Mouse (Mus musculus): ENCODE data around the gene Rbm42. TPM values are rescaled to one million over a fixed set of nuclear protein-coding genes. Genes with fewer than 3 reads are reported as not detected.
A peak's percentile ranks its signal among the peaks of the same experiment; 100 is the strongest.

Gene Rbm42
- polyA plus RNA-seq, 1 experiment from 2014 or later = 131 TPM

DNA sequence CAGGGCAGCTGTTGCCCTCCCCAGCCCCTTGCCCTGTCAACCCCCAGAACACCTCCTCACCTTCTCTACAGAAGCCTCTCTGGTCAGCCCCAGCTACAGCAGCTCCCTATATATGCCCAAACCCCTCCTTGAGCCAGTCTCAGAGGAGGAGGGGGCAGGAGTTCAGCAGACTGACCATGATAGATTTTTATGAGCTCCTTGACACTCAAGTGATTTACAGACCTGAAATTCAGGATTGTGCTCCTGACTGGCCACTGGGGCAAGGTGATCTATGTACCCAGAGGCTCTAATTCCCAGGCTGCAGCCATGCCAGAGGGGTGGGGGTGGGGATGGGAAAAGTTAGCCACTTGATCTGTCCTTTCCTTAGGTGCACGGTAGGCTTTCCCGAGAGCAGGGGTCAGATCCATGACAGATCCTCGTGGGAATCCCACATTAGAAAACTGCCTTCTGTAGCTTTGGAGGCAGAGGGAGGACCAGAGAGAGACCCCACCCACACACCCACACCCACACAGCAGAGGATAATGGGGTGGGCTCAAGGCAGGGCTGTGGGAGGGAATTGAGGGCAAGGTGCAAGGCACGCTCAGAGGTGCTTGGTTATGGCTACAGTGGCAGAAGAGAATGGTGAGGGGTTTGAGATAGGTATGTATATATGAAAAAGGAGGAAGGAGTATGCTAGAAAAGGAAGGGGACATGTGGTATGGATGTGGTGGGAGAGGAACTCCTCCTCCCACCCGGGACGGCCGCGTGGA is 37.3 kb downstream of the Rbm42 start, which contains the start of gene Upk1a:
Gene Upk1a (minus strand): TSS at position 194 of the 749 bp plus-strand sequence.
- ATAC-seq (replicated peaks; ENCODE audit: low FRiP score) (no peak), DNase-seq (ENCODE audit: low spot score) (no peak)
- Histone ChIP-seq H3K4me3 (ENCODE audit: low read depth, low read length) (no peak within 1 kb of the TSS), H3K4me1 (replicated peaks; ENCODE audit: control insufficient read depth, insufficient read depth, low read length) (no peaks in the 10 kb centered on the region), H3K27me3 (ENCODE audit: control insufficient read depth, insufficient read depth, low read length) (no peaks in the 10 kb centered on the region), H3K4me2 (ENCODE audit: low read depth, low read length, severe bottlenecking) (no peak within 1 kb of the TSS), H3K9me3 (ENCODE audit: control insufficient read depth, low read length) (no peaks in the 10 kb centered on the region), H3K27ac (ENCODE audit: low read depth, low read length) (no peak within 1 kb of the TSS), H3K36me3 (ENCODE audit: control insufficient read depth, insufficient read depth, low read length) (peaks cover 2% of the 10 kb centered on the region; the same call in 1 of the 2 replicates), H3K9ac (ENCODE audit: low read length) (no peak within 1 kb of the TSS)
- WGBS = 82% methylated on average over 8 of the region's 8 CpGs

DNA sequence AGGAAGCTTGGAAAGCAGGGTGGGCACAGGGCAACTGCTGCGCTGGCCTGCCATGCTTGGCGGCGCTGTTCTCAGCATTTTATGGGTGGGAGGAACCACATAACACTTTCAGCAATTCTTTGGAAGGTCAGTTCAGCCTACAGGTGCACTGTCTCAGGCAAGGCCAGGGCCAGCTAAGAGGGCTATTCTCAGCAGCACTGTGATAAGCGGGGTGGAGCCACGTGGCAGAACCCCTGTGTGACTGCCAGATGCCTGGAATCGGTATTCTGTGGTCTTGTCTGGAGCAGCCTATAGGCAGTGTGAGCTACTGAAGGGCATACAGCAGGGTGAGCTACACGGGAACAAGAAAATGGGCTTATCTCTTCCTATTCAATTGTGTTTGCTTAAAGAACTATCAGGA is 40.1 kb downstream of the Rbm42 start:
- Histone ChIP-seq H3K4me1 (replicated peaks; ENCODE audit: control insufficient read depth, insufficient read depth, low read length) (no peaks in the 10 kb centered on the region), H3K9me3 (ENCODE audit: control insufficient read depth, low read length) (no peaks in the 10 kb centered on the region), H3K36me3 (ENCODE audit: control insufficient read depth, insufficient read depth, low read length) (no peaks in the 10 kb centered on the region), H3K27ac (ENCODE audit: low read depth, low read length) (no peak overlapping the region), H3K4me2 (ENCODE audit: low read depth, low read length, severe bottlenecking) (no peak overlapping the region), H3K27me3 (ENCODE audit: control insufficient read depth, insufficient read depth, low read length) (no peaks in the 10 kb centered on the region), H3K4me3 (ENCODE audit: low read depth, low read length) (no peak overlapping the region), H3K9ac (ENCODE audit: low read length) (no peak overlapping the region)
- 67% methylated on average over 7 of the region's 7 CpGs for WGBS
- no peak for DNase-seq (ENCODE audit: low spot score)
- no peak for ATAC-seq (replicated peaks; ENCODE audit: low FRiP score)

DNA sequence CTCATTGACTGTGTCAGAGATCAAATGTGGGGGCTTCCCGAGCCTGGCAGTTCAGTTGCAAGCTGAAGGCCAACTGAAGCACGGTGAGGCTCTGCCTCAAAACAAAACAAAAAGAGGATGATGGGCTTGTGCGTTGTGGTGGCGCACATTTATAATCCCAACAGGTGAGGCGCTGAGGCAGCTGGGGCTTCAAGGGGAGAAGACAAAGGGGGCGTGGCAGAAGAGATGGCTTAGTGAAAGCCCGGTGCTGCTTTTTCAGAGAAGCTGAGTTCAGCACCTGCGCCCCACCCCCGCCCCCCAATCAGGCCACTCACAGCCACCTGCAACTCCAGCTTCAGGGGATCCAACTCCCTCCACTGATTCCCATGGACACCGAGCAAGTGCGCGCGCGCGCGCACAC is 41.6 kb downstream of the Rbm42 start:
- DNase-seq (ENCODE audit: low spot score) = no peak
- no peaks in the 10 kb centered on the region for H3K27me3 ChIP-seq (ENCODE audit: control insufficient read depth, insufficient read depth, low read length)
- no peak overlapping the region for H3K27ac ChIP-seq (ENCODE audit: low read depth, low read length)
- no peak for ATAC-seq (replicated peaks; ENCODE audit: low FRiP score)
- no peaks in the 10 kb centered on the region for H3K9me3 ChIP-seq (ENCODE audit: control insufficient read depth, low read length)
- no peaks in the 10 kb centered on the region for H3K4me1 ChIP-seq (replicated peaks; ENCODE audit: control insufficient read depth, insufficient read depth, low read length)
- H3K4me3 ChIP-seq (ENCODE audit: low read depth, low read length) = no peak overlapping the region
- 47% methylated on average over 16 of the region's 16 CpGs for WGBS
- no peak overlapping the region for H3K4me2 ChIP-seq (ENCODE audit: low read depth, low read length, severe bottlenecking)
- H3K9ac ChIP-seq (ENCODE audit: low read length) = no peak overlapping the region
- no peaks in the 10 kb centered on the region for H3K36me3 ChIP-seq (ENCODE audit: control insufficient read depth, insufficient read depth, low read length)

DNA sequence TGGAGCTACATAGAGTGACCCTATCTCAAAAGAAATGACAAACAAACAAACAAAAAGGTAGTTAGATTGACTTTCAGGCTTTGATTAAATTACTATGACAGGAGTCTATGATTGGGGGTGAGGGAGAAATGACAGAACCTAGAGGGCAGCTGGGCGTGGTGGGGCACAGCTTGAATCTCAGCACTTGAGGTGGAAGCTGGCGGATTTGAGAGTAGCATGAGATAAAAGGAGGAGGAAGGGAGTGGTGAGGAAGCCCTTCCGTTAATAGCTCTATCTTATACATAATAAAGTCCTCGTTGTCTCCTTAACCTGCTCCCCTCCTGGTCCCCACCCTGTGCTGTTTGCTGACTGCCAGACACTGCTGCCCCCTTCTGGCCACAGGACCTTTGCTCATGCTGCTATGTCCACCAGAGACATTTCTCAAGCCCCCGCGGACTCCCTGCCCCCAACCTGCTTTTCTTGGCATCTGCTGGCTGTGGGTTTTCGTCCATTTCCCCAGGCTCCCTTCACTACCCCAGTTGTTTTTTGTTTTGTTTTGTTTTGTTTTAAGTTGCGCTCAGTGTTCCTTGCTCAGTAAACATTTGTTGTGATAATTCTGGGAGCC is 42.3 kb downstream of the Rbm42 start:
- no peak overlapping the region for H3K27ac ChIP-seq (ENCODE audit: low read depth, low read length)
- no peaks in the 10 kb centered on the region for H3K36me3 ChIP-seq (ENCODE audit: control insufficient read depth, insufficient read depth, low read length)
- H3K9me3 ChIP-seq (ENCODE audit: control insufficient read depth, low read length) = no peaks in the 10 kb centered on the region
- no peak overlapping the region for H3K9ac ChIP-seq (ENCODE audit: low read length)
- no peaks in the 10 kb centered on the region for H3K27me3 ChIP-seq (ENCODE audit: control insufficient read depth, insufficient read depth, low read length)
- DNase-seq (ENCODE audit: low spot score) = peak; percentile 78
- WGBS = 32% methylated on average over 8 of the region's 8 CpGs
- peak; percentile 56 for ATAC-seq (replicated peaks; ENCODE audit: low FRiP score)
- no peak overlapping the region for H3K4me2 ChIP-seq (ENCODE audit: low read depth, low read length, severe bottlenecking)
- no peak overlapping the region for H3K4me3 ChIP-seq (ENCODE audit: low read depth, low read length)
- no peaks in the 10 kb centered on the region for H3K4me1 ChIP-seq (replicated peaks; ENCODE audit: control insufficient read depth, insufficient read depth, low read length)

DNA sequence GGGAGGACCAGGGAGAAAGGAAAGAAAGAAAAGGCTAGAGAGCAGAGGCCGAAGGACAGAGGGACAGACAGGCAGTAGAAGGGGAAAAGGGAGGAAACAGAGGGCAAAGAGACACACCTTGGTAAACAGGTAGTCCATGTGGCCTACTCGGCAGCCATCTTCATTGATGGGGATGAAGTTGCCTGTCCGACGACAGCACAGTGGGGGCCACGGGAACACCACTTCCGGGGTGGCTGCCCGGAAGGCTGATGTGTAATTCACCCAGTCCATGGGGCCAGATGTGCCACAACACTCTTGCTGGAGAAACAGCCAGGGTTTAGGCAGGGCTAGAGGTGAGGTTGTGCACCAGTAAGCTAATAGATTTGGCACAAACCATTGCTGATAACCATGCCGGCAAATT is 45.2 kb downstream of the Rbm42 start:
- no peaks in the 10 kb centered on the region for H3K27me3 ChIP-seq (ENCODE audit: control insufficient read depth, insufficient read depth, low read length)
- no peaks in the 10 kb centered on the region for H3K36me3 ChIP-seq (ENCODE audit: control insufficient read depth, insufficient read depth, low read length)
- no peak overlapping the region for H3K9ac ChIP-seq (ENCODE audit: low read length)
- DNase-seq (ENCODE audit: low spot score) = no peak
- no peak overlapping the region for H3K4me3 ChIP-seq (ENCODE audit: low read depth, low read length)
- WGBS = 89% methylated on average over 8 of the region's 8 CpGs
- H3K27ac ChIP-seq (ENCODE audit: low read depth, low read length) = no peak overlapping the region
- H3K9me3 ChIP-seq (ENCODE audit: control insufficient read depth, low read length) = no peaks in the 10 kb centered on the region
- H3K4me2 ChIP-seq (ENCODE audit: low read depth, low read length, severe bottlenecking) = no peak overlapping the region
- ATAC-seq (replicated peaks; ENCODE audit: low FRiP score) = no peak
- no peaks in the 10 kb centered on the region for H3K4me1 ChIP-seq (replicated peaks; ENCODE audit: control insufficient read depth, insufficient read depth, low read length)

DNA sequence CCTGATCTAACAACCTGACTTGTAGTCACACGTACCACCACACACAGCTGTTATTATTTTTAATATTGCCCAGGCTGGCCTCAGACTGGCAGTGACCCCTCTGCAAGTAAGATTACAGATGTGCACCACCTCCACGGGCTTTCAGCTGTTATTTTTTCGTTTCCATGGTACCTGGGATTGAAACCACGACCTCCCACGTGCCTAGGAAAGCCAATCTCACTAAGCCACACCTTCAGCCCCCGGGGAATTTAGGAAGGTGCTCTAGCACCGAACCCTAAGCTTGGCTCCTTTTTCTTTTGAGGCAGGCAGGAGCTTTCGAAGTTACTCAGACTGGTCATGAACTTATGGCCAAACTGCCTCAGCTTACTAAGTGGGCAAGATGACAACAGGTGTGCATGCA is 45.7 kb downstream of the Rbm42 start:
- no peak for ATAC-seq (replicated peaks; ENCODE audit: low FRiP score)
- DNase-seq (ENCODE audit: low spot score) = no peak
- no peak overlapping the region for H3K9ac ChIP-seq (ENCODE audit: low read length)
- no peak overlapping the region for H3K27ac ChIP-seq (ENCODE audit: low read depth, low read length)
- H3K4me1 ChIP-seq (replicated peaks; ENCODE audit: control insufficient read depth, insufficient read depth, low read length) = no peaks in the 10 kb centered on the region
- H3K27me3 ChIP-seq (ENCODE audit: control insufficient read depth, insufficient read depth, low read length) = no peaks in the 10 kb centered on the region
- H3K36me3 ChIP-seq (ENCODE audit: control insufficient read depth, insufficient read depth, low read length) = no peaks in the 10 kb centered on the region
- 71% methylated on average over 8 of the region's 8 CpGs for WGBS
- H3K4me3 ChIP-seq (ENCODE audit: low read depth, low read length) = no peak overlapping the region
- H3K9me3 ChIP-seq (ENCODE audit: control insufficient read depth, low read length) = no peaks in the 10 kb centered on the region
- H3K4me2 ChIP-seq (ENCODE audit: low read depth, low read length, severe bottlenecking) = no peak overlapping the region

DNA sequence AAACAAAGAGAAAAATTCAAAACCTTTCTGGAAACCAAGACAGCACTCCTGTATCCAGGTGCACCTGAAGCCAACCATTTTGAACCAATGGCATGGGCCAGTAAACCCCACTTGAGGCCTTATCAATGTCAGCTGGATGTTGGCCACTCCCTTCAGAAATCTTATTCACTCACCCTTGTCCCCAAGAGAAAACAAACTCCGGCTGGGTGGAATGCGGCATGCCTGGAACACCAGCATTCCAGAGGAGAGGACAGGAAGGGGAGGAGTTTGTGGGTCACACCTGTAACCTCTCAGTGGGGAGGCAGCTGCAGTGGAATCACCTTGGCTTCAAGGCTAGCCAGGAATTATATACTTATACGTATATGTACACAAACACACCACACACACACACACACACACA is 47.5 kb downstream of the Rbm42 start:
- Histone ChIP-seq H3K9me3 (ENCODE audit: control insufficient read depth, low read length) (no peaks in the 10 kb centered on the region), H3K27ac (ENCODE audit: low read depth, low read length) (no peak overlapping the region), H3K27me3 (ENCODE audit: control insufficient read depth, insufficient read depth, low read length) (no peaks in the 10 kb centered on the region), H3K36me3 (ENCODE audit: control insufficient read depth, insufficient read depth, low read length) (no peaks in the 10 kb centered on the region), H3K9ac (ENCODE audit: low read length) (no peak overlapping the region), H3K4me1 (replicated peaks; ENCODE audit: control insufficient read depth, insufficient read depth, low read length) (no peaks in the 10 kb centered on the region), H3K4me2 (ENCODE audit: low read depth, low read length, severe bottlenecking) (no peak overlapping the region), H3K4me3 (ENCODE audit: low read depth, low read length) (no peak overlapping the region)
- no peak for DNase-seq (ENCODE audit: low spot score)
- WGBS = 72% methylated on average over 3 of the region's 3 CpGs
- no peak for ATAC-seq (replicated peaks; ENCODE audit: low FRiP score)

- H3K36me3 ChIP-seq (ENCODE audit: control insufficient read depth, insufficient read depth, low read length) = no peaks in the 10 kb centered on the region
- H3K9ac ChIP-seq (ENCODE audit: low read length) = no peak overlapping the region
- no peak overlapping the region for H3K4me3 ChIP-seq (ENCODE audit: low read depth, low read length)
- no peaks in the 10 kb centered on the region for H3K9me3 ChIP-seq (ENCODE audit: control insufficient read depth, low read length)
- no peak for ATAC-seq (replicated peaks; ENCODE audit: low FRiP score)
- 76% methylated on average over 7 of the region's 7 CpGs for WGBS
- no peak for DNase-seq (ENCODE audit: low spot score)
- no peak overlapping the region for H3K27ac ChIP-seq (ENCODE audit: low read depth, low read length)
- H3K4me2 ChIP-seq (ENCODE audit: low read depth, low read length, severe bottlenecking) = no peak overlapping the region
- no peaks in the 10 kb centered on the region for H3K27me3 ChIP-seq (ENCODE audit: control insufficient read depth, insufficient read depth, low read length)
- no peaks in the 10 kb centered on the region for H3K4me1 ChIP-seq (replicated peaks; ENCODE audit: control insufficient read depth, insufficient read depth, low read length)
These were observed 49.5 kb downstream of the Rbm42 start for GRCm38 (mm10) chr7:30600651-30601050.

DNA sequence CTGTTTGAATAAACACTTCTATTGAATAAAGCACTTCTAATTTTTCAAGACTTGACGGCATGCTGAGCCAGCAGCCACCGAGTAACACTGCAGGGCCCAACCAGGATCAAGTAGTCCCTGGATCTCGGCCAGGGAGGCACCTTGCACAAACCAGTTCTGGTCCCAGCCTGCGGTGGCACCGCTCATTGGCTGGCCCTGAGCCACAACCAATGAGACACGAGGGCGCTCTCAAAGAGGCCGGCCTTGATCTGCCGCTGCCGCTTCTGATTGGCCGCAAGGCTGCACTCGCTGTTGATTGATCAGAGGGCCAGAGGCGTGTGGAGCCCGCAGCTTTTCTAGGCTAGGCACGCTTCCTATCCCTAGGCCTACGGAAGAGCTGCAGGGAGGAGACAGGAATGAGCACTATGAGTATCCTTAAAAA is 50.2 kb downstream of the Rbm42 start:
- H3K9ac ChIP-seq (ENCODE audit: low read length) = no peak overlapping the region
- H3K36me3 ChIP-seq (ENCODE audit: control insufficient read depth, insufficient read depth, low read length) = no peaks in the 10 kb centered on the region
- no peak overlapping the region for H3K4me3 ChIP-seq (ENCODE audit: low read depth, low read length)
- H3K9me3 ChIP-seq (ENCODE audit: control insufficient read depth, low read length) = no peaks in the 10 kb centered on the region
- ATAC-seq (replicated peaks; ENCODE audit: low FRiP score) (peak; percentile 98), DNase-seq (ENCODE audit: low spot score) (peak; percentile 92)
- H3K4me2 ChIP-seq (ENCODE audit: low read depth, low read length, severe bottlenecking) = peak overlapping the region; percentile 26; the same call in 1 of the 2 replicates
- 3% methylated on average over 16 of the region's 16 CpGs for WGBS
- H3K27me3 ChIP-seq (ENCODE audit: control insufficient read depth, insufficient read depth, low read length) = no peaks in the 10 kb centered on the region
- no peak overlapping the region for H3K27ac ChIP-seq (ENCODE audit: low read depth, low read length)
- H3K4me1 ChIP-seq (replicated peaks; ENCODE audit: control insufficient read depth, insufficient read depth, low read length) = no peaks in the 10 kb centered on the region
